Mouse (Mus musculus): ENCODE measurements around the gene Trim38.

Gene Trim38

DNA sequence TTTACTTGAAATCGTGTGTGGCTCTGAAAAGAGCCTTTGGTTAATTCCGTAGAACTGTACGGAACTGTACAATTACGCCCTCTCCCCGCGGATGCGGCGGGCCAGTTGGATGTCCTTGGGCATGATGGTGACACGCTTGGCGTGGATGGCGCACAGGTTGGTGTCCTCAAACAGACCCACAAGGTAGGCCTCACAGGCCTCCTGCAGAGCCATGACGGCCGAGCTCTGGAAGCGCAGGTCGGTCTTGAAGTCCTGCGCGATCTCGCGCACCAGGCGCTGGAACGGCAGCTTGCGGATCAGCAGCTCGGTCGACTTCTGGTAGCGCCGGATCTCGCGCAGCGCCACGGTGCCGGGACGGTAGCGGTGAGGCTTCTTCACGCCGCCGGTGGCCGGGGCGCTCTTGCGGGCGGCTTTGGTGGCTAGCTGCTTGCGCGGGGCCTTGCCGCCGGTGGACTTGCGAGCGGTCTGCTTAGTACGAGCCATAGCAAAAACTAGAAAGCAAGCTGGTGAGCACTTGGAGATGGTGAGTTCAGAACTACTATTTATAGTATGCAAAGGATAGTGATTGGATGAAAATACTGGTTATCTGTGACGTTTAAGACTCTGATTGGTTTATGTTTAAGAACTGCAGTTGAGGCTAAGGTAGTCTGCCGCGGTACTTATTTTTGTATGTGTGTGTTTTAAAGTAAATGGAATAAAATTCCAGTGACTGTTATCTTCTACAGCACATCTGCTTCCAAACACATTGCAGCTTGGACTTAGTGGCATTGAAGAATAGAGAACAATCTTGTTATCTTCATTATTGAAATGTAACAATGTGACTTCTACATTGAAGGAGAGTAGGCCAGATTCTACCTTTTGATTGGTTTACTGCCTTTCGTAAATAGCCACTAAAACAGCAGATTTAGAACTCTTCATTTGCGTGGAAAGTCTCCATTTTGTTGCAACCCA lies 7.6 kb upstream of the Trim38 start, which contains the start of gene Hist1h3a:
Gene Hist1h3a (minus strand): TSS at position 516 of the 951 bp plus-strand sequence.
- DNase-seq = peak; percentile 70 to 75

DNA sequence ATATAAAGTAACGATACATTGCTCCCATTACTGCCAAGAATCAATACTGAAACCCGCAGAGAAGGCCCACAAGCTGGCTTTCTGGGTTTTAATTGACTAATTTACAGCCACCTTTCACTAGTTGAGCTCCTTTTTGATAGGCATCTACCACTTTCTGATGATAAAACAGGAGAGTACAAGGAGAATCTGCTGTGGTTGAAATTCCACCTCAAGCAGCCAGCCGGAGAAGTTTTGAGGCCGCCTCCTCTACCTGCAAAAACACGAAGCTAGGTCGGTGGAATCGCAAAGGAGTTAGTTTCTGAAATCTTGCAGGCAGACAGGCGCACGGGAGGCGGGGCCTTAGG lies 6.5 kb upstream of the Trim38 start:
- no peak for DNase-seq

- DNase-seq = peak; percentile 90 to 91
These were observed 6.0 kb upstream of the Trim38 start, which contains the start of gene Hist1h1a for GRCm38 (mm10) chr13:23763586-23764323. Gene Hist1h1a (plus strand): TSS chr13:23763666.

- no peak for DNase-seq
These were observed 5.2 kb upstream of the Trim38 start for GRCm38 (mm10) chr13:23764324-23765171.

GRCm38 (mm10) chr13:23765172-23765513 lies 4.6 kb upstream of the Trim38 start:
- no peak for DNase-seq

GRCm38 (mm10) chr13:23766772-23767171 lies 2.9 kb upstream of the Trim38 start:
- DNase-seq = no peak

GRCm38 (mm10) chr13:23768834-23769397 lies 797 bp upstream of the Trim38 start:
- no peak for DNase-seq

GRCm38 (mm10) chr13:23772561-23773313 lies 3.0 kb downstream of the Trim38 start:
- DNase-seq = peak; percentile 36 to 54

DNA sequence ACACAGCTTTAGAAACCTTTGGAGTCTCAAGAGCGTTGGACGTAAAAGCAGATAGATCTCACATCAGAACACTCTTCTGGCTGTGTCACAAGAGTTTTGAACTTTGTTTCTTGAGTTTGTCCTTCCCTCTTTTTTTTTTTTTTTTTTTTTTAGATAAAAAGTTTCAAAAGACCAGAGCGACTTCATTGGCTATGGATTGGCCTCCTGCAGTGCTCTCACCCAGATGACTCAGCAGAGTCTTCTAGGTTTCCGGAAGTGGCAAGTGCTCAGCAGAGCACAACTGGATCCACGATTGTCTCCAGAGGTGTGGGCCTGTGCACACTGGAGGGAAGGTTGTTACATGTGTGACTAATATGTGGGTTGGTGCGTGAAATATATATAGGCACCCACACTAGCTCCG lies 8.6 kb downstream of the Trim38 start:
- no peak for DNase-seq

DNA sequence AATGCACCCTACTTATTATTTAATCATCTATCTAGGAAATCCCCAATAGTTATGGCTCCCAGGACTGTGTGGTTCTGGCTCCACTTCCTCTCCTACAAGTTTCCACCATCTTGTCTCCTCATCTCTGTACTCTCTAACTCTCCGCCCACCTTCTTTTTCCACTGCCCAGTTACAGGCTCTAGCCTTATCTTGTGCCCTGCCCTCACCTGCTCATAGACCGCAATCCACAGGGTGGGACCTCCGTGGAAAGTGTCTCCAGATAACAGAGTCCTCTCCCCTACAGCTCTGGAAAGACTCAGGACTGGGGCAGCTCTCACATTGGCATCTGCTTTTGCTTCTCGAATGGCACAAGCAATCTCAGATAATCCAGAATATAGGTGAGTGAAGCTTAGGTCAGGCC lies 9.3 kb downstream of the Trim38 start:
- DNase-seq = no peak

GRCm38 (mm10) chr13:23792520-23792919 lies 22.8 kb downstream of the Trim38 start:
- peak; percentile 75 to 83 for DNase-seq

GRCm38 (mm10) chr13:23799405-23799804 lies 29.7 kb downstream of the Trim38 start:
- no peak for DNase-seq

DNA sequence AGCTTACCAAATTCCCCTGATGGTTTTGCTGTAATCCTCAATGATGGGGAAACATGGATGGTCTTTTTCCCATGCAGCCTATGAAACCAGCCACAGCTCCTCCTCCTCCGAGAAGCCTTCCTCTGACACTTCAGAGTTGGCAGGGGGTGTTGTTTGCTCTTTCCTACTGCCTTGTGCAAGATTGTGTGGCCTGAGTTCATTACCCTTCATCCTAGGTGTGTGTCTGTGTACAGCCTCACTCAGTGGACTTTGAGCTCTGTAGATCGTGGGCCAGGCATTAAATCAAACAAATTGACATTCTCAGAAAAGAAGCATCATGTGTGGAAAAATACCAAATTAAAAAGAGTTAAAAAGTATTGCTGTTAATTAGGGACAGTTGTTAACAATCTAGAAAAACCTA lies 34.8 kb downstream of the Trim38 start:
- no peak for DNase-seq

DNA sequence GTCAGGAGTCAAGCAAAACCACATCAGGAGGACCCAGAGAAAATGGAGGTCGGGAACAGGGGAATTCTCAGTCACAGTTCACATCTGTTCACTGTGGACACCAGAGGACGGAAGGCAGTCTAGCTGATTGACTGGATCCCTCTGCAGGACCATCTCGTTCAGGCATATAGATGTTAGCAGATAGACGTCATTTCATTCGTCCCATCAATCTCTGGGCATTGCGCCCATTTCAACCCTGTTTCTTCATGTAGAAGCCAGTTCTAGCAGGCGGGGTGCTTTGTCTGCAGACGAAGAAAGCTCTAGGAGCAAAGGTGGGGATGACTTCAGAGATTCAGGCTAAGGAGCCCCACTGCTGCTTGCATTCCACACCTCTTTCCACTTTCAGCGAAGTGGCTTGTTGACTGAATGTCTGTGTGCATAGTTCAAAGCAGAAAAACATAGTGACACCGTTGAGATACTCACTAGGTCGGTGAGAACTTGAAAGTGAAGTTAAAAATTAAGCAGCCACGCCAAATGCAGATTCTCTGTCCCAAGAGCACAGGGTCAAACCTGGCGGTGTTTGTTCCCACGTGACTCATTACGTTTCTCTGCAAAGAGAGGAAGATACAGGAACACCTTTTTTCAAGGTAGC lies 36.8 kb downstream of the Trim38 start, which contains the start of gene Slc17a2:
Gene Slc17a2 (plus strand): TSS at position 572 of the 631 bp plus-strand sequence.
- peak; percentile 3 to 9 for DNase-seq

DNA sequence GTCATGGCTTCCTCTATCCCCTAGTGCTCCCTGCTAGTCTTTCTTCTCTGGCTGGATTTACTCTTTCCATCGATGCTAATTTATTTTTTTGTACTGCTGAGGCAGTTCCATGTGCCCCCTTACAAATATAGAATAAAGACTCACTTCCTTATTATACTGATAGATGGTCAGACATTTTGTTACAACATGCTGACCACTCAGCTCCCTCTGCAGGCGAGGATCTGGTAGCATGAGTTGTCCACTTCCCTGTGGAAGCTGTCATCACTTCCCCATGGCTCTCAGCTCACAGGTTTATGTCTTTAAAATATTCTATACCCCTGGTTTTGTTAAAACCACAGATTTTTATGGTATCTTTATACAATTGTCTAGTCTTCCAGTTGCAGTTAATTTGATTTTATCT lies 46.4 kb downstream of the Trim38 start:
- DNase-seq = no peak

DNA sequence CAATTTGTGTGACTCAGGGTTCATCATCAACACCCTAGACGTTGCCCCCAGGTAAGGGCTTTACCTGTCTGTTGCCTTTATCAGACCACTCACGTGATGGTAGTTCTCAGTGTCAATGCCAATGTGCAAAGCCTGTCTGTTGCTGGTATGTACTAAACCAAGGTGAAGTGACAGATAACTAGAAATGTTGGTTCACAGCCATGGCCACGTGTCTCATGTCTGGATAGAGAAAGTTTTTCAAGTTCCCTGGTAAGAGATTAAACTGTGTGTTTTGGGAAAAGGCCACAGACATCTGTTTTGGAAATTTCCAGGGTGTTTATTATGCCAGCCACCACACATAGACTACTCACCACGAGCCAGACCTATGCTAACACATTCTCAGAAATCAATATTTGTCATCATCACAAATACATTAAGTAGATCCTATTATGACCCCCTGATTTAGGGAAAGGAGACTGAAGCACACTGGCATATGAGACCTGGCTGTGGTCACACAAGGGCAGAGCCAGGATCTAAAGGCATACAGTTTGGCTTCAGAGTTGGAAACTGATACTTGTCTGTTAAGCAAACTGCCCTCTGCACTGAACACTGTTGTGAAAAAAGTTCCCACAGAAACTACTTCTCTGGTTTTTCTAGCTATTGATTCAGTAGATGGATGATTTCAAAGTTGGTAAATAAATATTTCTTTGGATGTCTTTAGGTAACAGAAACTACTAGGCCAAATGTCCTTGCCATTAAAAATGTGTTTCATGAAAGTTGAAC lies 50.6 kb downstream of the Trim38 start:
- DNase-seq = no peak

DNA sequence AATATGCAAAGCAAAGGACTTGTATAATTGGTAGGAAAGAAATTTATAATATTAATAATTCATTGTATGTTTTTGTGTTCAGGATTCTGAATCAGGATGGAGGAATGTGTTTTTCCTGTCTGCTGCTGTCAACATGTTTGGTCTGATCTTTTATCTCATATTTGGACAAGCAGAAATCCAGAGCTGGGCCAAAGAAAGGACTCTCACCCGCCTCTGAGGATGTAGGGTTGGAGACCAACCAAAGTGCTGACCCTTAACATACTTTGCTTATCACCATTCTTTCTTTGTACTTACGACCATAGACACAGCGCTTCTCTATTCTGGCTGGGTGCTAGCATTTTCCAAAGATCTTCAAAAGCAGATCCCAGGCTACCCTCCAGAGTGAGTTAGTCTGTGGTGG lies 52.5 kb downstream of the Trim38 start:
- no peak for DNase-seq

DNA sequence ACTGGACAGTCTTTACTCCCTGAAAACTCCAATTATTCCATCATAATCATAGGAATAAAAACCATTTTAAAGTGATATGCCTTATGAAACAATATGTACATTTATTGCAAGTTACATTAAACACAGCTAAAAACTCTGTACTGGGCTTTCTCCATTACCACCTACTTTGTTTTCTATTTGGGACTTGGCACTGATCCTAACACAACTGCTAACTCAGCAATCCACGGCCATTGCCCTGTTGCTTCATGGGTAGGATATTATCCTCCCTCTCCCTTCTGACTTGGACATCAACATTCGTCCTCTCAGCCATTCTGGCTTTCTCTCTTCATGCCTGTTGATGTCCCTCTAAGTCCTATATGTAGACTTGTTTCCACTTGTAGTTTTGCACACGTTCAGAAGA lies 56.9 kb downstream of the Trim38 start:
- no peak for DNase-seq

GRCm38 (mm10) chr13:23833053-23833452 lies 63.3 kb downstream of the Trim38 start:
- DNase-seq = peak; percentile 53 to 65

- DNase-seq = no peak
These were observed 65.1 kb downstream of the Trim38 start for GRCm38 (mm10) chr13:23834836-23835235.

All from cerebellum, postnatal 10 days (tissue).